Mouse (Mus musculus) liver, embryonic 11.5 days (tissue): ENCODE results near the gene Ppfibp1. TPM values are rescaled to one million over a fixed set of nuclear protein-coding genes. Genes with fewer than 3 reads are reported as not detected.

Experiments used
- ATAC-seq: fragments of 200-750 bp; cut with Nextera tagmentation; replicated peaks from 2 replicates; pipeline ENCODE4 v1.8.0; 2017; ENCODE audit warnings: moderate number of reproducible peaks, mild to moderate bottlenecking, moderate TSS enrichment, moderate library complexity; ENCODE audit not compliant: low FRiP score
- DNase-seq: peaks from one replicate; pipeline ENCODE4 v3.0.0-alpha.2; 2017; ENCODE audit warnings: low spot score
- H3K27ac ChIP-seq: fragments of 300-500 bp; sonication (generic); 2 replicates; pipeline ENCODE4 v1.5.1; 2014; ENCODE audit warnings: mild to moderate bottlenecking, low read depth, low read length, control low read depth
- H3K27me3 ChIP-seq: fragments of 300-500 bp; sonication (generic); replicated peaks from 2 replicates; pipeline ENCODE4 v1.6.1; 2014; ENCODE audit warnings: low read length, mixed read lengths; ENCODE audit not compliant: control insufficient read depth, insufficient read depth
- H3K36me3 ChIP-seq: fragments of 300-500 bp; sonication (generic); 2 replicates; pipeline ENCODE4 v1.6.1; 2014; ENCODE audit warnings: mild to moderate bottlenecking, low read length, moderate library complexity, mixed read lengths; ENCODE audit not compliant: control insufficient read depth, insufficient read depth
- H3K4me1 ChIP-seq: fragments of 300-500 bp; sonication (generic); replicated peaks from 2 replicates; pipeline ENCODE4 v1.6.1; 2014; ENCODE audit warnings: low read length, mixed read lengths; ENCODE audit not compliant: control insufficient read depth, insufficient read depth
- H3K4me2 ChIP-seq: fragments of 300-500 bp; sonication (generic); 2 replicates; pipeline ENCODE4 v1.6.1; 2014; ENCODE audit warnings: mild to moderate bottlenecking, control low read depth, moderate library complexity
- H3K4me3 ChIP-seq: fragments of 300-500 bp; sonication (generic); 2 replicates; pipeline ENCODE4 v1.5.1; 2014; ENCODE audit warnings: low read depth, low read length, control low read depth
- H3K9ac ChIP-seq: fragments of 300-500 bp; sonication (generic); 2 replicates; pipeline ENCODE4 v1.6.1; 2014; ENCODE audit warnings: low read depth, low read length, control low read depth
- H3K9me3 ChIP-seq: fragments of 300-500 bp; sonication (generic); 2 replicates; pipeline ENCODE4 v1.6.1; 2016; ENCODE audit warnings: low read length, inconsistent platforms, mixed read lengths; ENCODE audit not compliant: control insufficient read depth
- WGBS: fragments of 180-500 bp; shearing (Covaris S2); extraction: QIAGEN DNeasy Blood & Tissue Kit; methylation state at CpG from one replicate; pipeline ENCODE4 v1.1.7; 2014; 5-methylcytosine and 5-hydroxymethylcytosine counted together
- polyA plus RNA-seq: library from polyadenylated mRNA; unstranded; fragments of >200 nt; fragmentation: Nextera tagmentation; extraction: Ambion mirVana; gene quantifications from 2 replicates; pipeline ENCODE4 v1.2.1, GENCODE M21; 2014

Ppfibp1 gene
- polyA plus RNA-seq, 1 experiment from 2014 or later: 31.1 TPM

DNA sequence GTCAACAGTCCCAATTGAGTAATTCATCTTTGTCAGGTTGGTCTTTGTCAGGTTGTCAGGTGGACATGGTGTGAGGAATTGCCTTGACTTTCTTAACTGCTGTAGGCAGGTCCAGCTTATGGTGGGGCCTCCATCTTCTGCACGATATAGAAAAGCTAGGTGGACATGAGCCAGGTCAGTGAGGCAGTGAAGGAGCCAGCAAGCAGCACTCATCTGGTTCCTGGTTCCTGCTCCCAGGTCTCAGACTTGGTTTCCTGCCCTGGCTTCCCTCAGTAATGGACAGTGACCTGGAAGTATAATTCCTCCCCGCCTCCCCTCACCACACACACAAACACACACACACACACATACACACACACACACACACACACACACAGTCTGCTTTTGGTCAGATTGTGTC is 107.1 kb downstream of the Ppfibp1 start:
- H3K9ac ChIP-seq: no peak overlapping the region
- no peak for ATAC-seq
- H3K4me3 ChIP-seq: no peak overlapping the region
- no peaks in the 10 kb centered on the region for H3K27me3 ChIP-seq
- no peak overlapping the region for H3K27ac ChIP-seq
- DNase-seq: no peak
- peaks cover 3% of the 10 kb centered on the region; the same call in 1 of the 2 replicates for H3K36me3 ChIP-seq
- H3K9me3 ChIP-seq: no peaks in the 10 kb centered on the region
- 83% methylated on average over 2 of the region's 2 CpGs for WGBS
- H3K4me2 ChIP-seq: no peak overlapping the region
- H3K4me1 ChIP-seq: no peaks in the 10 kb centered on the region

DNA sequence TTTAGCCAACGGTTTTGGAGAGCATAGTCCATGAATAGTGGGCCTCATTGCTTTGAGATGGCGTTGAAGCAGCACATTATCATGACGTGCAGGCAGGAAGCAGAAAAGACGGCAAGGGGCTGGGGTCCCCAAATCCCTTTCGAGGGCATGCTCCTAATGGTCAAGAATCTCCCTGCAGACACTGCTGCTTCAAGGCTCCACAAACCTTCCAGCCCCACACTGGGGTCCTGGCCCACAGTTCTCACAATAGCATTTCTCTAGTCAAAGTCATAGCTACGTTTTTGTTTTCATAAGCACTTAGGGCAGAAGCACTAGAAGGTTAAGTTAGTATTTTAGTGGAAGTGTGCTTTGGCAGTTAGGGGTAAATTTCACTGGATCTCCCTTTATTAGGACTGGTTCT is 107.6 kb downstream of the Ppfibp1 start:
- WGBS: 90% methylated on average over 6 of the region's 6 CpGs
- H3K4me1 ChIP-seq: no peaks in the 10 kb centered on the region
- no peak for ATAC-seq

DNA sequence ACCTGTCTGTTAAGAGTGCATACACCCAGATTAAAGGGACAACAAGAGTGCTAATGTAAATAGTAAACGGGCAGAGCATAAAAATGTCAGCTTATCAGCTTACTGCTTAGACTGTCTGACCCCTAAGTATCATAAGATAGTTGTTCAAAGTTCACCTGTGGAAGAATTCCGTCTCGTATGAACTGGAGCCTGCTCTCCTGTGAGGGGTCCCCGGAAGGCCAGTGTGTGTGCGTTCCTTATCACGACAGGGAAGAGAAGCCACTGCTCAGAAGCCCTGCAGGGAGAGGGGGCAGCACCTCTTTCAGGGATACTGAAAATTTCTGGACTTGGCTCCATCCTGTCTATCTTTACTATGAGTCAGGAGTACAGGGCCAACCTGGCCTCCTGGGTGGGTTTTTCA is 108.7 kb downstream of the Ppfibp1 start:
- H3K4me1 ChIP-seq: no peaks in the 10 kb centered on the region
- H3K4me3 ChIP-seq: no peak overlapping the region
- H3K9ac ChIP-seq: no peak overlapping the region
- H3K36me3 ChIP-seq: peaks cover 3% of the 10 kb centered on the region; the same call in 1 of the 2 replicates
- H3K9me3 ChIP-seq: no peaks in the 10 kb centered on the region
- H3K27ac ChIP-seq: no peak overlapping the region
- H3K4me2 ChIP-seq: no peak overlapping the region
- 73% methylated on average over 6 of the region's 6 CpGs for WGBS
- ATAC-seq (no peak), DNase-seq (no peak)
- H3K27me3 ChIP-seq: no peaks in the 10 kb centered on the region

More for the DNA sequence above, 107.6 kb downstream of the Ppfibp1 start:
- Histone ChIP-seq H3K36me3 (peaks cover 3% of the 10 kb centered on the region; the same call in 1 of the 2 replicates), H3K9ac (no peak overlapping the region), H3K4me3 (no peak overlapping the region), H3K9me3 (no peaks in the 10 kb centered on the region), H3K27ac (no peak overlapping the region), H3K27me3 (no peaks in the 10 kb centered on the region), H3K4me2 (no peak overlapping the region)
- DNase-seq: no peak

DNA sequence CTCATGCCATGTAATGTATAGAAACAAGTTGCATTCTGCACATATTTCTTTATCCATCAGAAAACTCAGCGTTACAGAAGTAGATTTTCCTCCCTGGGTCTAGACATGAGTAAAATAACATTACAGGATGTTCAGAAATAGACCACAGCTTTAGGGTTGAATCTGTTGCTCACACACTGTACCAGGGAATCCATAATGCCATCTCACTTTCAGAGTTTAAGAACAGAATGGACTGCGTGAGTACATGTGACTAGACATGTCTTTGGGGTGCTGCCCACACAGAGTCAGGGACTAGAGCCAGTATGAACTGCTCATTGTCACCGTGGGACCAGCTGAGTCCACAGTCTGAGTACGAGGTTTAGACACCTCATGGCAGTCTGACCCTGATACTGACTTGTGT is 110.4 kb downstream of the Ppfibp1 start:
- Histone ChIP-seq H3K27ac (no peak overlapping the region), H3K9me3 (no peaks in the 10 kb centered on the region), H3K9ac (no peak overlapping the region), H3K4me3 (no peak overlapping the region), H3K4me1 (no peaks in the 10 kb centered on the region), H3K4me2 (no peak overlapping the region), H3K27me3 (no peaks in the 10 kb centered on the region), H3K36me3 (peaks cover 3% of the 10 kb centered on the region; the same call in 1 of the 2 replicates)
- DNase-seq (no peak), ATAC-seq (no peak)
- 88% methylated on average over 4 of the region's 4 CpGs for WGBS

DNA sequence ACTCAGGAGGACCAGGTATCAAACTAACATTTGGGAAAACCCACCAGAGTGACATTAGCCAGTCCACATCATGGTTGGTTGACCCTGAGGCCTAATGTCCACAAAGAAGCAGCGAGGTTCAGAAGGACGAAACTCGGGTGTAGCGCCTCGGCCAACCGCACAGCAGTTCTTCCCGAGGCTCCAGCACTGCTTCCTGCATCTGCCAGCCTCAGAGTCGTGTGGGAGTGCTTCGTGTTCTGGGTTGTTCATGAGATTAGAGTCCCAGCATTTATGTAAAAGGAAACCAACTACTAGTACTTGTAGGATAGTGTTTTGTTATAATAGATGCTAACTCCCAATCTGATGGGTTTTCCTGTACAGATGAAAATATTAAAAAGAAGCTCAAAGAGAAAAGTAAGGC is 111.0 kb downstream of the Ppfibp1 start:
- Histone ChIP-seq H3K9ac (no peak overlapping the region), H3K36me3 (peaks cover 3% of the 10 kb centered on the region; the same call in 1 of the 2 replicates), H3K27me3 (no peaks in the 10 kb centered on the region), H3K4me2 (no peak overlapping the region), H3K27ac (no peak overlapping the region), H3K4me3 (no peak overlapping the region), H3K4me1 (no peaks in the 10 kb centered on the region), H3K9me3 (no peaks in the 10 kb centered on the region)
- DNase-seq (no peak), ATAC-seq (no peak)
- WGBS: 84% methylated on average over 9 of the region's 9 CpGs

DNA sequence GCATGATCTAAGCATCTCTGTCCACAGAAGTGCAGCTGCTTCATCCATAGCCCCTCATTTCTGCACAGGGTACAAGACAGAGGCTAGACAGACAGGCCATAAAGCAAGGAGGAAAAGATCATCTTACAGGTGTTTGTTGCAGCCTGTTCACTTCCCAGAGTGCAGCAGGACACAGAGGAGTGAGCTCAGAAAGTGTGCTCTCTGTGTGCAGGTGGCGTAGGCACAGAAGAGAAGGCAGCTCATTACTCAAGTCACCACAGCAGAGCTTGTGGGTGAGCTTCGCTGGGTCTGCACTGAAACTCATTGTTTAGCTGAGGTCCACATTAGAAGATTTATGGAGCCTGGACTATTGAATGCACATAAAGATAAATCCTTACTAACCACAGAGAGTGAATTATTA is 111.5 kb downstream of the Ppfibp1 start:
- H3K36me3 ChIP-seq: peaks cover 3% of the 10 kb centered on the region; the same call in 1 of the 2 replicates
- ATAC-seq (no peak), DNase-seq (no peak)
- H3K9me3 ChIP-seq: no peaks in the 10 kb centered on the region
- 71% methylated on average over 2 of the region's 2 CpGs for WGBS
- no peak overlapping the region for H3K4me3 ChIP-seq
- H3K4me2 ChIP-seq: no peak overlapping the region
- no peaks in the 10 kb centered on the region for H3K27me3 ChIP-seq
- H3K27ac ChIP-seq: no peak overlapping the region
- H3K9ac ChIP-seq: no peak overlapping the region
- H3K4me1 ChIP-seq: no peaks in the 10 kb centered on the region

DNA sequence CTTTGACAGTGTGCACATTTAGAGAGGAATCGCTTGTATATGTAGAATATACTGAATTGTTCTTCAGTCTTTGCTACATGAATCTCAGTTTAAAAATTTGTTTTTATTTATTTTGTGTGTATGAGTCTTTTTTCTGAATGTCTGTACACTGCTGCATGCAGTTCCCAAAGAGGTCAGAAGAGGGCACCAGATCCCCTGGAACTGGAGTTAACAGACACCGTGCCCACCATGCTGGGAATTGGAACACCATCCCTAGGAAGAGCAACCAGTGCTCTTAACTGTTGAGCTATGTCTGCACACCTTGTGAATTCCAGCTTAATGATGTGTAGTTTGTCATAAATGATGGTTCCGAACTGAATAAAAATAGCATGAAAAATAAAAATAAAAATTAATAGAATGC is 119.9 kb downstream of the Ppfibp1 start:
- WGBS: 58% methylated on average over 3 of the region's 3 CpGs
- H3K4me3 ChIP-seq: no peak overlapping the region

DNA sequence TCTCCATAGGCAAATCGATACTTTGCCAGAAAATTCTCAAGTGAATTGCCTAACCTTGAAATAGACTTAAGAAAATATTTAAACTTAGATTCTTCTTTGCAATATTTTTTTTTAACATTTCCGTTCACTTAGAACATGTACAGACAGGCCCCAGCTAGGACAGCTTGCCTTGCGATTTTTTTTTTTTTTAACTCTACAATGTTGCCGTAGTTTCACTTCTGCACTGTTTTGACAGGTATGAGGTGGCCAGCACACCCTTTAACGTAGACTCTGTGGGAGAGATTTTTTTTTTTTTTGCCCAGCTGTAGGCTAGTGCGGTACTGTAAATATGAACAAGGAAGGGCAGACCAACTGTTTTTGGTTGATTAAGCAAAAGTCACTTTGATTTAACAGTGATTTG is 122.1 kb downstream of the Ppfibp1 start:
- H3K9ac ChIP-seq: no peak overlapping the region
- no peaks in the 10 kb centered on the region for H3K27me3 ChIP-seq
- ATAC-seq (no peak), DNase-seq (no peak)
- no peak overlapping the region for H3K4me2 ChIP-seq
- H3K4me1 ChIP-seq: no peaks in the 10 kb centered on the region
- 88% methylated on average over 6 of the region's 6 CpGs for whole genome bisulfite sequencing
- no peak overlapping the region for H3K4me3 ChIP-seq
- H3K9me3 ChIP-seq: no peaks in the 10 kb centered on the region
- no peaks in the 10 kb centered on the region; the same call in 1 of the 2 replicates for H3K36me3 ChIP-seq
- H3K27ac ChIP-seq: no peak overlapping the region

More for the DNA sequence above, 119.9 kb downstream of the Ppfibp1 start:
- H3K36me3 ChIP-seq: no peaks in the 10 kb centered on the region; the same call in none of the 2 replicates
- no peak overlapping the region for H3K27ac ChIP-seq
- no peak overlapping the region for H3K9ac ChIP-seq
- H3K9me3 ChIP-seq: no peaks in the 10 kb centered on the region
- no peaks in the 10 kb centered on the region for H3K27me3 ChIP-seq
- DNase-seq: no peak
- H3K4me2 ChIP-seq: no peak overlapping the region
- H3K4me1 ChIP-seq: no peaks in the 10 kb centered on the region
- ATAC-seq: no peak

DNA sequence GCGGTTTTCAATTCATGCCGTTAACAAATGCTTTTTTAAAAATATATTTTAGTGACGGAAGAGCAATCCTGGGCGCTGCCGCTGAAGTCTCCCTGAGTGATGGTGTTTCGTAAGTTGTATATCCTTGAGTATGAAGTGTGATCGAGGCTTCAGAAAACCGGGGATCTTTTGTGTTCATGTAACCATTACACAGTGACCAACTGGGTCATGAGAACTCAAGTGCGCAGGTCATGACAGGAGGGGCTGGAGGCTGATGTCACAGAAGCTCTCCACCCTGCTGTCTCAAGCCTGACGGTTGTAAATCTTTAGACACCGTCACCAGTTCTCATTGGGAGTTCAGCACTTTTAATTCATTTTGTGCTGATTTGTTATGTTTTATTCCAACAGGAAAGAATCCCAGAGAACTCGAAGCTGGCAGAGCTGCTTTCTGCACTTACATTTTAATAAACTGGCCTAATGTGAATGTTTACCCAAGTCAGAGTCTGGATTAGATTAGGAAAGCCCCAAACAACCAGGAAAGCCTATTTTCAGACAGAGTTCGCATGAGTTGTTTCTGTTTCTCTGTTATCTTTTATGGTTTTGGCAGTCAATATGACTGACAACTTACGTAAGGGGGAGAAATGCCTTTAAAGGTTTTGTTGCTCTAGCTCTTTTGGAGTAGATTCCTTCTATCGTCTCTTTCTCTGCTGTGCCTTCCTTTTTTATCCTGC is 122.7 kb downstream of the Ppfibp1 start:
- no peak for DNase-seq
- H3K27ac ChIP-seq: no peak overlapping the region
- no peak overlapping the region for H3K4me3 ChIP-seq
- H3K27me3 ChIP-seq: no peaks in the 10 kb centered on the region
- H3K4me2 ChIP-seq: no peak overlapping the region
- H3K9me3 ChIP-seq: no peaks in the 10 kb centered on the region
- ATAC-seq: no peak
- H3K9ac ChIP-seq: no peak overlapping the region
- 84% methylated on average over 15 of the region's 15 CpGs for WGBS
- H3K4me1 ChIP-seq: no peaks in the 10 kb centered on the region
- no peaks in the 10 kb centered on the region; the same call in 1 of the 2 replicates for H3K36me3 ChIP-seq
